Mouse (Mus musculus): ENCODE data around the gene Ccdc155.

Ccdc155 gene

GRCm38 (mm10) chr7:45191161-45191560 lies 13.5 kb downstream of the Ccdc155 start:
- no peak for DNase-seq (ENCODE audit: low read depth, low spot score)

- DNase-seq (ENCODE audit: low read depth, low spot score) = no peak
These were observed 14.5 kb downstream of the Ccdc155 start for GRCm38 (mm10) chr7:45190186-45190585.

GRCm38 (mm10) chr7:45189600-45189999 lies 15.1 kb downstream of the Ccdc155 start:
- no peak for DNase-seq (ENCODE audit: low read depth, low spot score)

- no peak for DNase-seq (ENCODE audit: low read depth, low spot score)
These were observed 18.8 kb downstream of the Ccdc155 start for GRCm38 (mm10) chr7:45185921-45186320.

- no peak for DNase-seq (ENCODE audit: low read depth, low spot score)
These were observed 21.0 kb downstream of the Ccdc155 start for GRCm38 (mm10) chr7:45183672-45184071.

GRCm38 (mm10) chr7:45182606-45183005 lies 22.1 kb downstream of the Ccdc155 start:
- no peak for DNase-seq (ENCODE audit: low read depth, low spot score)

GRCm38 (mm10) chr7:45182199-45182601 lies 22.5 kb downstream of the Ccdc155 start:
- DNase-seq (ENCODE audit: low read depth, low spot score) = peak; percentile 97

- peak; percentile 46 for DNase-seq (ENCODE audit: low read depth, low spot score)
These were observed 23.2 kb downstream of the Ccdc155 start for GRCm38 (mm10) chr7:45181540-45181939.

- DNase-seq (ENCODE audit: low read depth, low spot score) = no peak
These were observed 23.7 kb downstream of the Ccdc155 start, which contains the start of gene Pth2 for GRCm38 (mm10) chr7:45180896-45181477. Gene Pth2, plus strand, starts transcription at chr7:45180995.

- DNase-seq (ENCODE audit: low read depth, low spot score) = no peak
These were observed 25.2 kb downstream of the Ccdc155 start, which contains the start of gene Gfy for GRCm38 (mm10) chr7:45179469-45179868. Gene Gfy, minus strand, starts transcription at chr7:45179569.

- no peak for DNase-seq (ENCODE audit: low read depth, low spot score)
These were observed 26.1 kb downstream of the Ccdc155 start for GRCm38 (mm10) chr7:45178550-45178949.

- no peak for DNase-seq (ENCODE audit: low read depth, low spot score)
These were observed 28.3 kb downstream of the Ccdc155 start for GRCm38 (mm10) chr7:45176356-45176755.

GRCm38 (mm10) chr7:45175929-45176328 lies 28.8 kb downstream of the Ccdc155 start:
- no peak for DNase-seq (ENCODE audit: low read depth, low spot score)

GRCm38 (mm10) chr7:45175398-45175797 lies 29.3 kb downstream of the Ccdc155 start:
- no peak for DNase-seq (ENCODE audit: low read depth, low spot score)

GRCm38 (mm10) chr7:45174567-45175280 lies 30.0 kb downstream of the Ccdc155 start:
- DNase-seq (ENCODE audit: low read depth, low spot score) = no peak

- peak; percentile 83 for DNase-seq (ENCODE audit: low read depth, low spot score)
These were observed 30.9 kb downstream of the Ccdc155 start for GRCm38 (mm10) chr7:45173772-45174171.

GRCm38 (mm10) chr7:45172974-45173373 lies 31.7 kb downstream of the Ccdc155 start:
- DNase-seq (ENCODE audit: low read depth, low spot score) = peak; percentile 70

- DNase-seq (ENCODE audit: low read depth, low spot score) = no peak
These were observed 35.2 kb downstream of the Ccdc155 start for GRCm38 (mm10) chr7:45169495-45169894.

- DNase-seq (ENCODE audit: low read depth, low spot score) = no peak
These were observed 36.0 kb downstream of the Ccdc155 start for GRCm38 (mm10) chr7:45168656-45169055.

GRCm38 (mm10) chr7:45167761-45168445 lies 36.8 kb downstream of the Ccdc155 start:
- no peak for DNase-seq (ENCODE audit: low read depth, low spot score)

GRCm38 (mm10) chr7:45166950-45167401 lies 37.7 kb downstream of the Ccdc155 start:
- no peak for DNase-seq (ENCODE audit: low read depth, low spot score)

- no peak for DNase-seq (ENCODE audit: low read depth, low spot score)
These were observed 39.0 kb downstream of the Ccdc155 start for GRCm38 (mm10) chr7:45165701-45166100.
